Mouse (Mus musculus): ENCODE data around the gene Dcbld1. TPM values are rescaled to one million over a fixed set of nuclear protein-coding genes. Genes with fewer than 3 reads are reported as not detected.
A peak's percentile ranks its signal among the peaks of the same experiment; 100 is the strongest.

Dcbld1 gene
- total RNA-seq (2021) = 1 to 10 TPM; 1.4 to 1.9 TPM
- long read RNA-seq, experiment 1, partial matches to known transcripts = 0 of 1 reads
- long read RNA-seq, experiment 1, other reads (novel, unspliced or antisense) = 1 of 1 reads
- long read RNA-seq, experiment 2, partial matches to known transcripts = 1 of 4 reads
- long read RNA-seq, experiment 2, other reads (novel, unspliced or antisense) = 2 of 4 reads

GRCm38 (mm10) chr10:52233301-52233968, at the start of gene Dcbld1:
Dcbld1 (plus strand) TSS chr10:52233619.
- intact Hi-C loops (cut with DNase I) = loop anchor here (2.0 to 5.0 kb wide), 2 partner anchors 97 to 154 kb away; partner anchors contain the start of gene Nepn
- peak; percentile 38 to 40 for DNase-seq

GRCm38 (mm10) chr10:52185900-52186299, 47.5 kb upstream of the Dcbld1 start:
- intact Hi-C loops (cut with DNase I) = no loop called here
- DNase-seq = no peak

GRCm38 (mm10) chr10:52194957-52195852, 38.2 kb upstream of the Dcbld1 start, which contains the start of gene Ros1:
Ros1 (minus strand) TSS chr10:52195244.
- intact Hi-C loops (cut with DNase I) = no loop called here
- no peak for DNase-seq

GRCm38 (mm10) chr10:52204006-52204405, 29.4 kb upstream of the Dcbld1 start:
- DNase-seq = no peak
- intact Hi-C loops (cut with DNase I) = no loop called here

GRCm38 (mm10) chr10:52215267-52215818, 18.1 kb upstream of the Dcbld1 start:
- no peak for DNase-seq
- intact Hi-C loops (cut with DNase I) = loop anchor here (5.0 kb wide), 1 partner anchor 167 kb away; the partner anchor contains the start of gene Gopc

GRCm38 (mm10) chr10:52216797-52217563, 16.4 kb upstream of the Dcbld1 start:
- peak; percentile 18 to 31 for DNase-seq
- intact Hi-C loops (cut with DNase I) = loop anchor here (5.0 kb wide), 1 partner anchor 165 kb away; the partner anchor contains the start of gene Gopc

GRCm38 (mm10) chr10:52217564-52217934, 15.9 kb upstream of the Dcbld1 start:
- DNase-seq = no peak
- intact Hi-C loops (cut with DNase I) = loop anchor here (5.0 kb wide), 1 partner anchor 165 kb away; the partner anchor contains the start of gene Gopc

- DNase-seq = no peak
- intact Hi-C loops (cut with DNase I) = loop anchor here (5.0 kb wide), 1 partner anchor 163 kb away; the partner anchor contains the start of gene Gopc
Measured at GRCm38 (mm10) chr10:52219600-52219999, 13.8 kb upstream of the Dcbld1 start.

- DNase-seq = no peak
- intact Hi-C loops (cut with DNase I) = loop anchor here (2.0 to 5.0 kb wide), 2 partner anchors 98 to 155 kb away; partner anchors contain the start of gene Nepn
Measured at GRCm38 (mm10) chr10:52232196-52233176, 933 bp upstream of the Dcbld1 start.

- intact Hi-C loops (cut with DNase I) = loop anchor here (2.0 to 5.0 kb wide), 2 partner anchors 97 to 153 kb away; partner anchors contain the start of gene Nepn
- peak; percentile 19 to 33 for DNase-seq
Measured at GRCm38 (mm10) chr10:52233969-52234653, 692 bp downstream of the Dcbld1 start.

GRCm38 (mm10) chr10:52234654-52234981, 1.2 kb downstream of the Dcbld1 start:
- DNase-seq = no peak
- intact Hi-C loops (cut with DNase I) = loop anchor here (5.0 kb wide), 1 partner anchor 153 kb away; the partner anchor contains the start of gene Nepn

- no peak for DNase-seq
- intact Hi-C loops (cut with DNase I) = no loop called here
Measured at GRCm38 (mm10) chr10:52235461-52235860, 2.0 kb downstream of the Dcbld1 start.

- intact Hi-C loops (cut with DNase I) = no loop called here
- no peak for DNase-seq
Measured at GRCm38 (mm10) chr10:52242015-52242414, 8.6 kb downstream of the Dcbld1 start.

GRCm38 (mm10) chr10:52242680-52243323, 9.4 kb downstream of the Dcbld1 start:
- DNase-seq = no peak
- intact Hi-C loops (cut with DNase I) = no loop called here

GRCm38 (mm10) chr10:52246207-52246606, 12.8 kb downstream of the Dcbld1 start:
- no peak for DNase-seq
- intact Hi-C loops (cut with DNase I) = no loop called here

- intact Hi-C loops (cut with DNase I) = no loop called here
- DNase-seq = no peak
Measured at GRCm38 (mm10) chr10:52252240-52252639, 18.8 kb downstream of the Dcbld1 start.

- no peak for DNase-seq
- intact Hi-C loops (cut with DNase I) = no loop called here
Measured at GRCm38 (mm10) chr10:52253426-52253825, 20.0 kb downstream of the Dcbld1 start.

All from gastrocnemius, postnatal 36 days (tissue).